Mouse (Mus musculus): ENCODE data around the gene Naaladl2. TPM values are rescaled to one million over a fixed set of nuclear protein-coding genes. Genes with fewer than 3 reads are reported as not detected.

Gene Naaladl2
- not detected for polyA plus RNA-seq (2017; shearing (Covaris generic))

GRCm38 (mm10) chr3:25143555-25144311 lies at the start of gene Naaladl2:
Gene Naaladl2, minus strand, starts transcription at chr3:25144261.

